Mouse (Mus musculus) midbrain, embryonic 11.5 days (tissue): Measurements from ENCODE around the gene Acap1. TPM values are rescaled to one million over a fixed set of nuclear protein-coding genes. Genes with fewer than 3 reads are reported as not detected.

Source experiments
- ATAC-seq: fragments of 200-750 bp; cut with Nextera tagmentation; 2 replicates; pipeline ENCODE4 v1.8.0; 2017; ENCODE audit warnings: moderate TSS enrichment, moderate library complexity; ENCODE audit not compliant: low FRiP score
- DNase-seq: peaks from one replicate; pipeline ENCODE4 v3.0.0; 2015; ENCODE audit warnings: low spot score; ENCODE audit errors: missing footprints
- H3K27ac ChIP-seq: fragments of 300-500 bp; sonication (generic); 2 replicates; pipeline ENCODE4 v1.5.1; 2014; ENCODE audit warnings: low read depth, low read length
- H3K27me3 ChIP-seq: fragments of 300-500 bp; sonication (generic); 2 replicates; pipeline ENCODE4 v1.6.1; 2014; ENCODE audit warnings: mild to moderate bottlenecking, low read length, moderate library complexity, mixed read lengths; ENCODE audit not compliant: control insufficient read depth, insufficient read depth
- H3K36me3 ChIP-seq: fragments of 300-500 bp; sonication (generic); 2 replicates; pipeline ENCODE4 v1.6.1; 2014; ENCODE audit warnings: mild to moderate bottlenecking, low read length, moderate library complexity, mixed read lengths; ENCODE audit not compliant: control insufficient read depth, insufficient read depth
- H3K4me1 ChIP-seq: fragments of 300-500 bp; sonication (generic); 2 replicates; pipeline ENCODE4 v1.6.1; 2014; ENCODE audit warnings: low read length; ENCODE audit not compliant: control insufficient read depth, insufficient read depth
- H3K4me2 ChIP-seq: fragments of 300-500 bp; sonication (generic); 2 replicates; pipeline ENCODE4 v1.6.1; 2014; ENCODE audit warnings: mild to moderate bottlenecking, moderate library complexity
- H3K4me3 ChIP-seq: fragments of 300-500 bp; sonication (generic); 2 replicates; pipeline ENCODE4 v1.5.1; 2014; ENCODE audit warnings: low read depth, low read length
- H3K9ac ChIP-seq: fragments of 300-500 bp; sonication (generic); 2 replicates; pipeline ENCODE4 v1.6.1; 2014; ENCODE audit warnings: low read length
- H3K9me3 ChIP-seq: fragments of 300-500 bp; sonication (generic); 2 replicates; pipeline ENCODE4 v1.6.1; 2016; ENCODE audit warnings: low read length; ENCODE audit not compliant: control insufficient read depth
- WGBS: fragments of 180-500 bp; shearing (Covaris S2); extraction: QIAGEN DNeasy Blood & Tissue Kit; methylation state at CpG from one replicate; pipeline ENCODE4 v1.1.7; 2014; 5-methylcytosine and 5-hydroxymethylcytosine counted together
- polyA plus RNA-seq: library from polyadenylated mRNA; unstranded; fragments of >200 nt; fragmentation: Nextera tagmentation; extraction: Ambion mirVana; gene quantifications from 2 replicates; pipeline ENCODE4 v1.2.1, GENCODE M21; 2014

Gene Acap1
- polyA plus RNA-seq, 1 experiment from 2014 or later = 0.36 TPM

- H3K27me3 ChIP-seq = no peaks in the 10 kb centered on the region
- DNase-seq = peak; percentile 77
- H3K36me3 ChIP-seq = peaks cover 56% of the 10 kb centered on the region
- H3K4me2 ChIP-seq = no peak overlapping the region
- H3K9ac ChIP-seq = no peak overlapping the region
- no peaks in the 10 kb centered on the region for H3K9me3 ChIP-seq
- no peak for ATAC-seq
- no peak overlapping the region for H3K27ac ChIP-seq
- H3K4me3 ChIP-seq = no peak overlapping the region
- WGBS = 84% methylated on average over 6 of the region's 6 CpGs
- peaks cover 21% of the 10 kb centered on the region for H3K4me1 ChIP-seq
These were observed 16.4 kb upstream of the Acap1 start for GRCm38 (mm10) chr11:69911701-69912100.

- ATAC-seq (no peak), DNase-seq (peak; percentile 73)
- no peaks in the 10 kb centered on the region for H3K27me3 ChIP-seq
- H3K4me2 ChIP-seq = no peak overlapping the region
- H3K4me1 ChIP-seq = peaks cover 19% of the 10 kb centered on the region
- no peak overlapping the region for H3K27ac ChIP-seq
- WGBS = 95% methylated on average over 17 of the region's 17 CpGs
- H3K9ac ChIP-seq = no peak overlapping the region
- no peak overlapping the region for H3K4me3 ChIP-seq
- H3K9me3 ChIP-seq = no peaks in the 10 kb centered on the region
- peaks cover 57% of the 10 kb centered on the region for H3K36me3 ChIP-seq
These were observed 15.6 kb upstream of the Acap1 start for GRCm38 (mm10) chr11:69910781-69911560.

GRCm38 (mm10) chr11:69910177-69910576 is 14.8 kb upstream of the Acap1 start:
- Histone ChIP-seq H3K27ac (no peak overlapping the region), H3K4me2 (no peak overlapping the region), H3K4me1 (peaks cover 14% of the 10 kb centered on the region), H3K9ac (no peak overlapping the region), H3K36me3 (peaks cover 60% of the 10 kb centered on the region), H3K4me3 (no peak overlapping the region), H3K9me3 (no peaks in the 10 kb centered on the region), H3K27me3 (no peaks in the 10 kb centered on the region)
- no peak for ATAC-seq
- WGBS = 96% methylated on average over 8 of the region's 8 CpGs
- no peak for DNase-seq

- no peak overlapping the region for H3K4me2 ChIP-seq
- H3K27me3 ChIP-seq = no peaks in the 10 kb centered on the region
- no peak overlapping the region for H3K27ac ChIP-seq
- 93% methylated on average over 5 of the region's 5 CpGs for WGBS
- DNase-seq (no peak), ATAC-seq (no peak)
- H3K4me1 ChIP-seq = peaks cover 6% of the 10 kb centered on the region
- peaks cover 64% of the 10 kb centered on the region for H3K36me3 ChIP-seq
- H3K4me3 ChIP-seq = no peak overlapping the region
- no peak overlapping the region for H3K9ac ChIP-seq
- no peaks in the 10 kb centered on the region for H3K9me3 ChIP-seq
These were observed 13.8 kb upstream of the Acap1 start for GRCm38 (mm10) chr11:69909174-69909573.

GRCm38 (mm10) chr11:69908645-69909044 is 13.3 kb upstream of the Acap1 start:
- Histone ChIP-seq H3K4me3 (no peak overlapping the region), H3K36me3 (peaks cover 66% of the 10 kb centered on the region), H3K27me3 (no peaks in the 10 kb centered on the region), H3K4me1 (peaks cover 6% of the 10 kb centered on the region), H3K27ac (no peak overlapping the region), H3K9ac (no peak overlapping the region), H3K4me2 (no peak overlapping the region), H3K9me3 (no peaks in the 10 kb centered on the region)
- 95% methylated on average over 11 of the region's 11 CpGs for WGBS
- no peak for ATAC-seq
- DNase-seq = no peak

- 96% methylated on average over 9 of the region's 9 CpGs for WGBS
- Histone ChIP-seq H3K9me3 (no peaks in the 10 kb centered on the region), H3K27ac (no peak overlapping the region), H3K36me3 (peaks cover 36% of the 10 kb centered on the region), H3K9ac (no peak overlapping the region), H3K27me3 (no peaks in the 10 kb centered on the region), H3K4me3 (no peak overlapping the region), H3K4me2 (no peak overlapping the region), H3K4me1 (peaks cover 20% of the 10 kb centered on the region)
- ATAC-seq (no peak), DNase-seq (no peak)
These were observed 9.0 kb upstream of the Acap1 start for GRCm38 (mm10) chr11:69904311-69904710.

- H3K27me3 ChIP-seq = no peaks in the 10 kb centered on the region
- H3K4me1 ChIP-seq = peaks cover 22% of the 10 kb centered on the region
- WGBS = 90% methylated on average over 13 of the region's 13 CpGs
- 0 out of 2 replicates have a peak overlapping the region, but pooled peaks have one; percentile 95 for H3K9ac ChIP-seq
- H3K9me3 ChIP-seq = no peaks in the 10 kb centered on the region
- no peak overlapping the region for H3K27ac ChIP-seq
- ATAC-seq (no peak), DNase-seq (no peak)
- peak overlapping the region; percentile 98; the same call in 1 of the 2 replicates for H3K4me3 ChIP-seq
- H3K4me2 ChIP-seq = peak overlapping the region; percentile 99
- peaks cover 26% of the 10 kb centered on the region for H3K36me3 ChIP-seq
These were observed 7.6 kb upstream of the Acap1 start for GRCm38 (mm10) chr11:69902972-69903371.

- DNase-seq (peak; percentile 93), ATAC-seq (no peak)
- peak overlapping the region; percentile 86 for H3K27ac ChIP-seq
- H3K27me3 ChIP-seq = no peaks in the 10 kb centered on the region
- H3K36me3 ChIP-seq = peaks cover 18% of the 10 kb centered on the region
- H3K4me3 ChIP-seq = peak overlapping the region; percentile 98
- H3K9ac ChIP-seq = peak overlapping the region; percentile 95
- H3K4me2 ChIP-seq = peak overlapping the region; percentile 99
- under 1% methylated on average over 38 of the region's 39 CpGs for WGBS
- H3K9me3 ChIP-seq = no peaks in the 10 kb centered on the region
- peaks cover 22% of the 10 kb centered on the region for H3K4me1 ChIP-seq
These were observed 6.7 kb upstream of the Acap1 start for GRCm38 (mm10) chr11:69901993-69902392.

- under 1% methylated on average over 42 of the region's 42 CpGs for WGBS
- peak overlapping the region; percentile 99 for H3K4me2 ChIP-seq
- peaks cover 17% of the 10 kb centered on the region for H3K36me3 ChIP-seq
- no peaks in the 10 kb centered on the region for H3K9me3 ChIP-seq
- H3K27ac ChIP-seq = peak overlapping the region; percentile 86
- H3K9ac ChIP-seq = peak overlapping the region; percentile 95
- H3K27me3 ChIP-seq = no peaks in the 10 kb centered on the region
- H3K4me3 ChIP-seq = peak overlapping the region; percentile 98
- ATAC-seq = peak; percentile 80
- peak; percentile 99 for DNase-seq
- H3K4me1 ChIP-seq = peaks cover 22% of the 10 kb centered on the region
These were observed 6.1 kb upstream of the Acap1 start for GRCm38 (mm10) chr11:69901406-69901846.
